Mouse (Mus musculus) spleen, adult 10 weeks (tissue): ENCODE results near the gene Hamp2. TPM values are rescaled to one million over a fixed set of nuclear protein-coding genes. Genes with fewer than 3 reads are reported as not detected.

Source experiments
- polyA plus RNA-seq: library from polyadenylated mRNA; stranded (reverse); fragments of 350-450 nt; fragmentation: Illumina TruSeq; extraction: RNeasy Lipid Tissue Mini Kit (QIAGEN cat#74804); gene quantifications from one replicate; pipeline ENCODE4 v1.2.3, GENCODE M21; 2015; ENCODE audit warnings: low replicate concordance; ENCODE audit not compliant: insufficient read depth

Gene Hamp2
- polyA plus RNA-seq = not detected

DNA sequence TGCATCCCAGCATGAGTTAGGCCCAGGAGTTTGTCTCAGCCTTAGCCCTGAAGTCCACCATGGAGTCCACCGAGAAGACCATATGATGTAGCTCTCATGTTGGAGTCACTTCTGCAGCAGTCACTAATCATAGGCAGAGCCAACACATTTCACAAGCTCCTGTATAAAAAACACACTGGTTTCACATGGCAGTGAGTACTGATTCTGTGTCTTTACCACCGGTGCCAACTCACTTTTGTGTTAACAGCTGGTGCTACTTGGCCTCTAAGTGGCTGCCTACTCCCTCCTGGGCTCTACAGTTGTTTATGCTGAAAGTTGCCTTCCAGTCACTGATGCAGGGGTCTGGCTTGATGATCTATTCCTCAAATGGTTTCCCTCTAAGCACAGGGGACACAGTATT is at the start of gene Hamp2:
TSS of gene Hamp2 (minus strand) at position 101 of the 400 bp plus-strand sequence.

DNA sequence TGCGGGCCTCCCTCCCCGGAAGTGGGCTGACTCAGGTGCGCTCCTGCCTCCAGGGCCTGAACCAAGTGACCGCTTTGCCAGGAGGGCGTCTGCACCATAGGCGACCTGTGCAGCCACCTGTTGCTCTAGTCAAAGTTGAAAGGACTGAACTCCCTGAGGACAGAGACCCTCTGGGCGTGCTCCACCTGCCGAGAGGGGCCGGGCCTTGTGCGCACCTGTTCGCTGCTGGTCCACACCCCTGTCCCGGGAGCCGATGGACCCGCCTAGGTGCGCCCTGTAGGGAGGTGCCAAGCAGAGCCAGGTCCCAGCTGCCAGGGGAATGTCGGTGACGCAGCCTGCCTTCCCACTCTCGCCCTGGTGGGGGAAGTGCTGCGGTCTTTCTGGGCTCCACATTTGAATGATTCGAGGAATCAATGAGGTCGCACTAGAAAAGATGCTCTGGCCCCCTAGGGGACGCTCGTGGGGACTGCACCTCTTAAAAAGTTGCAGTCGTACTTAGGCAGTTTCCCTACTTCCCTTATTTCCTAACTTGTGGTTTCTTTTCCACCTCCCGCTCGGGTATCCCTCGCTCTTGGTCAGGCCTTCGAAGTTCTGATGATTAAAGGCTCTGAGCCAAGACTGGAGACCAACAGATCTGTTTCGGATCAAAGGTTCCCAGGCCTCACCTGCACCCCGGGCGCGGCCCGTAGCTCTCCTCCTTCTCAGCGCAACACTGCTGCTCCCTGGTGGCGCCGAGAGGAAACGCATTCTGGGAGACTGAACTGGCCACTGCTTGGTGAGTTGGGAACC is 49.2 kb upstream of the Hamp2 start, which contains the start of gene Fam187b:
TSS of gene Fam187b (plus strand) at position 290 of the 789 bp plus-strand sequence.

DNA sequence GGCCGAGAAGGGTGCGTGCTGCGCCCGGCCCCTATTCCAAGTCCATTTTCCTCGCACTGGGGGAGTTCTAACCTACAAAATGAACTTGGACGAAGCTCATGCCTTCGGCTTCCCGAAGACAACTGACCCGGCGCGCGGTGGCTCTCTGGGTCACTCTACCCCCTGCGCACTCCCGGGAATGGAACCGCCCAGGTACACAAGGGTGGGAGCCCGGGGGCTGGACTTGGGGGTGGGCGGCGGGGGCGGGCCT is 48.7 kb upstream of the Hamp2 start, which contains the start of gene Lsr:
TSS of gene Lsr (minus strand) at position 214 of the 250 bp plus-strand sequence.

GRCm38 (mm10) chr7:30956756-30957366 is 32.4 kb upstream of the Hamp2 start, which contains the start of gene Usf2:
Gene Usf2 (minus strand): TSS chr7:30956803.

GRCm38 (mm10) chr7:30943909-30944635 is 19.6 kb upstream of the Hamp2 start, which contains the start of gene Hamp:
Gene Hamp (minus strand): TSS chr7:30944032.

DNA sequence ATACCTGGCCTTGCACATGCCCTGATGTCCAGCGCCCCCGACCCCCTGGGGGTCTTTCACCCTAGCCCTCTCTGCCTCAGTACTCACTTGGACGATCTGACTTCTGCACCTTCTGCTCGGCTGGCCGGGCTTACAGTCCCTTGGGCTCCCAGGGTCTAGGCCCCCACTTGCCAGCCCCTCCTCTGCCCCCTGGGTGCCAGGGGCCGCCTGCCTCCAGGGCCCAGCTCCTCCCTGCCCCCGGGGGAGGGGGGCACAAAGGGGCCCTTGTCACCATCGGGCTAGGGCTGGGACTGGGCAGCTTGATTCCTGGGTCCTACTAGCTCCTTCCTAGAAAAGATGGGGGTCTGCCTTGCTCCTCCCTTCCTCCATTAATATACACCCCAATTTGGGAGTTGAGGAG is 9.7 kb downstream of the Hamp2 start, which contains the start of gene Mag:
TSS of gene Mag (minus strand) at position 142 of the 400 bp plus-strand sequence.

DNA sequence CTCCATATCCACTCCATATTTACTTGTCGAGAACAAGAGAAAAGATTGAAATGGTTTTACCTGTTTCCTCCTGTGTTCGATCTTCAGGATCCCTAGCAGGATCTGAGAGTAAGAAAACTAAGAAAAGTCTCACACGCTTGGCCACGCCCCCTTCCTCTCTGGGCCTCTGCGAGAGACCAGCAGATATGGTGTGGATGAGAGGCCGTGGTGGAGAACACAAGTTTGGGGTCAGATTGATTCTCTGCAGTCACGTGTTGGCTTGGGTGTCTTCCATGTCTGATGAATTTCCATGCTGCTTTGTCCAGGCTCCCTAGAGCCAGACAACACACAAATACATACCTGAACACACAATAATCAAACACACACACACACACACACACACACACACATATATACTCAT is 44.3 kb downstream of the Hamp2 start, which contains the start of gene Cd22:
TSS of gene Cd22 (minus strand) at position 167 of the 400 bp plus-strand sequence.

Other genes with a start within 250 kb of the Hamp2 start
- not detected for gene 2200002J24Rik, start 225.8 kb downstream of the Hamp2 start, polyA plus RNA-seq
- not detected for gene Atp4a, start 212.5 kb downstream of the Hamp2 start, polyA plus RNA-seq
- gene Tmem147, start 195.1 kb downstream of the Hamp2 start, polyA plus RNA-seq = 51.8 TPM
- not detected for gene Gapdhs, start 181.0 kb downstream of the Hamp2 start, polyA plus RNA-seq
- 5.4 TPM for gene Sbsn, start 173.2 kb downstream of the Hamp2 start, polyA plus RNA-seq
- 0.43 TPM for gene Dmkn, start 160.9 kb downstream of the Hamp2 start, polyA plus RNA-seq
- not detected for gene Krtdap, start 136.8 kb downstream of the Hamp2 start, polyA plus RNA-seq
- 23.9 TPM for gene Ffar2, start 100.9 kb downstream of the Hamp2 start, polyA plus RNA-seq
- gene Ffar3, start 68.5 kb downstream of the Hamp2 start, polyA plus RNA-seq = 0.41 TPM
- 29.4 TPM for gene Ffar1, start 63.1 kb downstream of the Hamp2 start, polyA plus RNA-seq
- 692 TPM for gene Cd22, start 44.3 kb downstream of the Hamp2 start, polyA plus RNA-seq
- 1.0 TPM for gene Mag, start 9.8 kb downstream of the Hamp2 start, polyA plus RNA-seq
- not detected for gene Hamp, start 19.4 kb upstream of the Hamp2 start, polyA plus RNA-seq
- gene Usf2, start 32.1 kb upstream of the Hamp2 start, polyA plus RNA-seq = 183 TPM
- gene Lsr, start 48.8 kb upstream of the Hamp2 start, polyA plus RNA-seq = 2.4 TPM
- gene Fam187b, start 49.1 kb upstream of the Hamp2 start, polyA plus RNA-seq = 0.69 TPM
- 388 TPM for gene Fxyd5, start 117.8 kb upstream of the Hamp2 start, polyA plus RNA-seq
- gene Fxyd7, start 126.8 kb upstream of the Hamp2 start, polyA plus RNA-seq = not detected
- gene Fxyd1, start 132.5 kb upstream of the Hamp2 start, polyA plus RNA-seq = 18.1 TPM
- gene Lgi4, start 134.7 kb upstream of the Hamp2 start, polyA plus RNA-seq = 0.84 TPM
- gene Fxyd3, start 152.0 kb upstream of the Hamp2 start, polyA plus RNA-seq = 2.1 TPM
- 5.0 TPM for gene Hpn, start 190.6 kb upstream of the Hamp2 start, polyA plus RNA-seq
- gene Scn1b, start 202.3 kb upstream of the Hamp2 start, polyA plus RNA-seq = 12.2 TPM
- 115 TPM for gene Gramd1a, start 231.2 kb upstream of the Hamp2 start, polyA plus RNA-seq